Mouse (Mus musculus): ENCODE results near the gene Spock1.

Spock1 gene

GRCm38 (mm10) chr13:57798633-57799032 is 109.5 kb downstream of the Spock1 start:
- DNase-seq (ENCODE audit: low spot score), result no peak

- DNase-seq (ENCODE audit: low spot score), result no peak
These were observed 111.0 kb downstream of the Spock1 start for GRCm38 (mm10) chr13:57796951-57797692.

- DNase-seq (ENCODE audit: low spot score), result no peak
These were observed 114.4 kb downstream of the Spock1 start for GRCm38 (mm10) chr13:57793643-57794240.

- no peak for DNase-seq (ENCODE audit: low spot score)
These were observed 118.3 kb downstream of the Spock1 start for GRCm38 (mm10) chr13:57789796-57790195.

- DNase-seq (ENCODE audit: low spot score), result no peak
These were observed 119.8 kb downstream of the Spock1 start for GRCm38 (mm10) chr13:57788299-57788698.

- DNase-seq (ENCODE audit: low spot score), result no peak
These were observed 121.9 kb downstream of the Spock1 start for GRCm38 (mm10) chr13:57786278-57786677.

DNA sequence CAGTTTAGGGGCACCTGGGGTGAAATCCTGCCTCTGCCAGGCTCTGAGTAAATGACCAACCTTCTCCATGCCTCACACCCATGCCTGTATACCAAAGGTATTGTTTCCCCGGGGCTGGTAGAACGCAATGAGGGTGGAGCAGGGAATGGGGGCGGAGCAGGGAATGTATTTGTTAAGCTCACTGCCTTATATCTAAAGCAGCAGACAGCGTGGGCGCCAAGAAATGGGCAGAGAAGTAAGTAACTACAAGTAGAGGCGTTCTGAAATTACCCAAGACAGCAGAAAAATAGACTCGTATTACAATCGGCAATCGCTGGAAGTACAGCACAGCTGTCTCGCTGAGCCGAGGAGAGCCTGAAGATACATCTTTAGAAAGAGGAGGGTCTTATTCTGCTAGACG is 125.2 kb downstream of the Spock1 start:
- DNase-seq (ENCODE audit: low spot score), result no peak

DNA sequence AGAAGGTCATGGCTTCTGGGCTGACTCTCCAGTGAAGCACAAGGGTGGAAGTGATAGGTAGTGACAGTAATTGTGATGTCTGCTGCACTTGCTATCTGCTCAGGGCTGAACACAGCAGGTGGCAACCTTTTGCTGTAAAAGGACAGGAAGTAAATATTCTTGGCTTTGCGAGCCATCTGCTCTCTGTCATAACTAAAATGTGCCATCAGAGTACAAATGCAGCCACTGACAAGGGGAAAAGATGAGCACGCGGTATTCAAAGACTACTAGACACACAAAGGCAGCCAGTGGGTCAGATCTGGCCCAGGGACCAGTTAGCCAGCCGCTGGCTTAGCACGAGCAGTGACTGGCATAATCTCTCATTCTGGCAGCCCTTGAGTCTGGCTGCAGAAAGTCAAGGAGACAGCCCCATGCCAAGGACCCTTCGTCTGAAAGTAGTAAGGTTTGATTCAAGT is 126.0 kb downstream of the Spock1 start:
- no peak for DNase-seq (ENCODE audit: low spot score)

GRCm38 (mm10) chr13:57779146-57779545 is 129.0 kb downstream of the Spock1 start:
- no peak for DNase-seq (ENCODE audit: low spot score)

DNA sequence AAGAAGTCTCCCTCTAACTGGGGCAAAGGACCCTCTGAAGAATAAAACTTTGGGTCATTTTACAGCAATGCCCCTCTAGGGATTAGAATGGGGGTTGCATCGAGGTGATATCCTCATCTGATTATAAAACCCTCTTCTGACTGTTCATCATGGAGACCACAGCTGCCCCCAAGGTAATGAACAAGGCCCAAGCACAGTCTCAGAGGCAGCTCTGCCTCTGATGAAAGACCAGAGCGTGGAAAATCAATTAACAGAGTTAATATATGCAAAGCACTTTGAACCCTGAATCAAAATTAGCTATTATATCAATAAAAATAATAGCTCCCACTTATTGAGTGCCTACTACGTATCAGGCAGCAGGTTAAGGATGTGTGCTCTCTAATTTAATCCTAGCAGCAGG is 129.6 kb downstream of the Spock1 start:
- DNase-seq (ENCODE audit: low spot score), result no peak

GRCm38 (mm10) chr13:57771998-57772397 is 136.1 kb downstream of the Spock1 start:
- no peak for DNase-seq (ENCODE audit: low spot score)

DNA sequence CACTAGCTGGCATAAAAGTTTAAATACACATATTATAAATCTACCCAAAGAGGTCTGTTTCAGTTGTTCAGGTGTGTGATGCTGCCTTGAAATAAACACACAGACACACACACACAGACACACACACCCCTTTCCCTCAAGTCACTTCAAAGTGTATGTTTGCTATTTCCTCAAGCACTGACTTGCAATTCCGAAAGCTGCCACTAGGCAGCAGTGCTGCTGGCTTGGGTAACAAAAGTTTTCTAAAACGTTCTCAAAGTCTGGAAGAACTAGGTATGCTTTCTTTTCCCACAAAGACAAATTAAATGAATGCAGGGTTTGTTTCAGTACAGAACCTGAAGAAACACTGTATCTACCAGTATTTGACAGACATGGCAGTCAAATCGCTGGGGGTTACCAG is 141.4 kb downstream of the Spock1 start:
- DNase-seq (ENCODE audit: low spot score), result no peak

- DNase-seq (ENCODE audit: low spot score), result no peak
These were observed 147.0 kb downstream of the Spock1 start for GRCm38 (mm10) chr13:57761122-57761521.

- no peak for DNase-seq (ENCODE audit: low spot score)
These were observed 147.5 kb downstream of the Spock1 start for GRCm38 (mm10) chr13:57760618-57761017.

GRCm38 (mm10) chr13:57756316-57756715 is 151.8 kb downstream of the Spock1 start:
- DNase-seq (ENCODE audit: low spot score), result no peak

DNA sequence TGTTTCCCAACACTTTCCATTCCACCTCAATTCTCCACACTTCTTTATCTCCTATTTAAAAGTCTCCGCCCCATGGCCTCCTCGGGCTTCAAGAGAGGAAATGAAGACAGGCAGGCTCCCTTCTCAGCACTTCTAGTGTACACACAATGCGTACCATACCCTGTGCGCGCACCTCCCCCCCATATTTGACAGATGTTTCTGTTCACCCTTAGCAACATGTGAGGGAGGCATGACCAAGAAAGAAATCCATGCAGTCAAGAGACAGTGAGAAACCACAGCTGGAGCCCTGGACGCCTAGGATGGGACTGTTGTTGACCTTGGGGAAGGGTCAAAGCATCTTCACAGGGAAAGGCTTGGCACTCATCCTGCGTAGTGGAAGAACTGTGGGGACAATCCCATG is 157.3 kb downstream of the Spock1 start:
- DNase-seq (ENCODE audit: low spot score), result no peak

DNA sequence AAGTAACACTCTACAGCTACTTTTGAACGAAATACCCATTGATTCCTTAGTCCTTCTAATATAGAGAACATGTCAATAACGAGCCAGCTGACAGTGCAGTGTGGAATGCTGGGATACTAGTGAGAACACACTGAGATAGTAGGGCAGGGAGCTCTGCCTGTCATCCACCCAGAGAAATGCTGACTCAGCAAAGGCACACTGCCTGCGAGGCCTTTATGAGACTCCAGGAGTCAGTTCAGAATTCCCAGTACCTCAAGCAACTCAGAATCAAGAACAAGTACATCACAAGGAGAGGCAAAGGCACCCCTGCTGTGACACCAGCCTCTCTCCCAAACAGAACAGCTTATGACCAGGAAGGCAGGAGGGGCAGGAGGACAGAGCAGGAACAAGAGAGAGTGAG is 163.5 kb downstream of the Spock1 start:
- DNase-seq (ENCODE audit: low spot score), result no peak

DNA sequence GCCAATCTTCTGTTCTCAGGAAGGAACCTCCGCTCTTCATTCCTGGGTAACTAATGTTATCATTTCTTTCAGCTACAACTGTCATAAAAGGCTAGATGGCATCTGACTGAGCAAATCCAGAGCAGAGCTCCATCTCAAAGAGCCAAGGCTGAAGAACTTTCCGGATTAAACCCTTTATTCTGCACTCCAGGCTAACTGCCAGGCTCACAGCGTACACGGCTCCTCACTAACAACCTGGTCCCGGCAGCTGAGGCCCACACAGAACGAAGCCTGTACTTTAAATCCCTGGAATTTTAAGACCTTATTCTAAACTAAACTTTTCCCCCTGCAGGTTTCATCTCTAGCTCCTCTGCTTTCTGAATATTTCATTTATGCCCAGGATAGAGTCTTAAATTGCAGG is 166.9 kb downstream of the Spock1 start:
- peak; percentile 49 for DNase-seq (ENCODE audit: low spot score)

- peak; percentile 80 for DNase-seq (ENCODE audit: low spot score)
These were observed 167.7 kb downstream of the Spock1 start for GRCm38 (mm10) chr13:57740473-57740872.

- no peak for DNase-seq (ENCODE audit: low spot score)
These were observed 172.1 kb downstream of the Spock1 start for GRCm38 (mm10) chr13:57736060-57736459.

DNA sequence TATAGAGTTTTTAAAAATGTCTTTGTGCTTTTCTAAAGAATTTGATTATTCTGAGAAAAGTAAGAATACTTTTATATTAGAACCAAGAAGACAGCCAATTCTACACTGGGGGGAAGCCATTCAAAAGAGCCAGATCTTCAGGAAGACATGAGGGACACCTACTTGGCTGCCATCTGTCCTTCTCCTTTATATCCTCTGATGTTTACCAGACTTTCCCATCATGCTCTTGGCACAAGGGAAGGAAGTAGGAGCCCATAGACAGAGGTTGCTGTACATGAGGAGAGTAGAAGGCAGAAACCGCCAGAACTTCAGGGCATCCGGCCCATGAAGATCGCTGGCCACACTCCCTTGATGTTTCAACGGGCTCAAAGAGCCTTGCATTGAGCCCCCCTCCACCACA is 173.6 kb downstream of the Spock1 start:
- no peak for DNase-seq (ENCODE audit: low spot score)

- no peak for DNase-seq (ENCODE audit: low spot score)
These were observed 174.6 kb downstream of the Spock1 start for GRCm38 (mm10) chr13:57733521-57733920.

- DNase-seq (ENCODE audit: low spot score), result no peak
These were observed 175.9 kb downstream of the Spock1 start for GRCm38 (mm10) chr13:57732251-57732650.

GRCm38 (mm10) chr13:57727716-57728115 is 180.4 kb downstream of the Spock1 start:
- no peak for DNase-seq (ENCODE audit: low spot score)

Measured in yolk sac, embryonic 10.5 days (tissue).